Mouse (Mus musculus) kidney, adult 2 months (tissue): ENCODE results near the gene Tbxa2r. TPM values are rescaled to one million over a fixed set of nuclear protein-coding genes. Genes with fewer than 3 reads are reported as not detected.
A peak's percentile ranks its signal among the peaks of the same experiment; 100 is the strongest.

Experiments used
- DNase-seq: peaks from one replicate; pipeline ENCODE4 v3.0.0; 2021
- H3K27ac ChIP-seq: fragments of 200-500 bp; 2 replicates; pipeline ENCODE4 v1.5.1; 2012; ENCODE audit warnings: low read depth, low read length, control low read depth, inconsistent platforms; ENCODE audit not compliant: insufficient read depth
- H3K27me3 ChIP-seq: fragments of 200-500 bp; replicated peaks from 2 replicates; pipeline ENCODE4 v1.6.1; 2012; ENCODE audit warnings: mild to moderate bottlenecking, moderate library complexity, low read length, inconsistent platforms; ENCODE audit not compliant: control insufficient read depth, insufficient read depth
- H3K36me3 ChIP-seq: fragments of 200-500 bp; 2 replicates; pipeline ENCODE4 v1.6.1; 2012; ENCODE audit warnings: mild to moderate bottlenecking, moderate library complexity, low read length, inconsistent platforms; ENCODE audit not compliant: control insufficient read depth, insufficient read depth
- H3K4me1 ChIP-seq: fragments of 200-500 bp; 2 replicates; pipeline ENCODE4 v1.6.1; 2011; ENCODE audit warnings: low read length; ENCODE audit not compliant: control insufficient read depth, insufficient read depth
- H3K4me3 ChIP-seq: fragments of 200-500 bp; 2 replicates; pipeline ENCODE4 v1.5.1; 2011; ENCODE audit warnings: mild to moderate bottlenecking, low read depth, low read length, control low read depth; ENCODE audit not compliant: insufficient read depth
- CTCF ChIP-seq: fragments of 200-500 bp; conservative IDR thresholded peaks from 2 replicates; pipeline ENCODE4 v1.5.1; 2011; ENCODE audit warnings: low read depth, mild to moderate bottlenecking, control low read depth, low read length, moderate library complexity, mixed read lengths; ENCODE audit not compliant: insufficient read depth, insufficient read length
- POLR2A ChIP-seq: fragments of 200-500 bp; IDR thresholded peaks from one replicate; pipeline ENCODE4 v1.6.1; 2011; ENCODE audit warnings: low read depth, low read length, control low read depth
- WGBS: fragments of 180-500 bp; shearing (Covaris S2); methylation state at CpG from one replicate; pipeline ENCODE4 v1.1.7; 2018; 5-methylcytosine and 5-hydroxymethylcytosine counted together
- polyA plus RNA-seq: library from polyadenylated mRNA; depleted of rRNA; stranded (reverse); fragments of >200 nt; gene quantifications from 2 replicates; pipeline ENCODE4 v1.2.3, GENCODE M21; 2012; rRNA removed

The Tbxa2r gene
- 16.6 and 21.7 TPM in 2 replicates for polyA plus RNA-seq

DNA sequence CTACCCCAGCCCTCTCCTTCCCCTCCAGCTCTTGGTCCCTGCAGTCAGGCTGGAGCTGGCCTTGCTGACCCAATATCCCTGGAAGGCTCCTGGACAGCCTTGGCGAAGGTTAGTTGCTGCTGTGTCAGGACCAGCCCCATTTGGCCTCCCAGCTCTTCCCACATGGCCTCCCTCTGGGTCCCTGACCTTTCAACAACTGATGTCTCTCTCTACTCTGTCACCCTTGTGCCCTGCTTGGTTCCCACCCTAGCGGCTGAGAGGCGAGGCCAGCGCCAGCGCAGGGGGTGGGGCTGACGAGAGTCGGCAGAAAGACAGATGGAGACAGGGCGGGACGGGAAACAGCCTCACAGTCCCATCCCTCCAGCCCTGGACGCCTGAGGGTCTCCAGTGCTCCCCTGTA is at the start of gene Tbxa2r:
Tbxa2r (plus strand) TSS at position 346 of the 400 bp plus-strand sequence.
- Histone ChIP-seq H3K27me3 (no peaks in the 10 kb centered on the region), H3K4me1 (no peaks in the 10 kb centered on the region), H3K36me3 (no peaks in the 10 kb centered on the region; the same call in 1 of the 2 replicates), H3K27ac (peak within 1 kb of the TSS; percentile 61), H3K4me3 (peak within 1 kb of the TSS; percentile 39)
- DNase-seq: peak; percentile 84
- WGBS: 29% methylated on average over 10 of the region's 10 CpGs
- TF ChIP-seq POLR2A: peak; percentile 42
- no peak for TF ChIP-seq CTCF

DNA sequence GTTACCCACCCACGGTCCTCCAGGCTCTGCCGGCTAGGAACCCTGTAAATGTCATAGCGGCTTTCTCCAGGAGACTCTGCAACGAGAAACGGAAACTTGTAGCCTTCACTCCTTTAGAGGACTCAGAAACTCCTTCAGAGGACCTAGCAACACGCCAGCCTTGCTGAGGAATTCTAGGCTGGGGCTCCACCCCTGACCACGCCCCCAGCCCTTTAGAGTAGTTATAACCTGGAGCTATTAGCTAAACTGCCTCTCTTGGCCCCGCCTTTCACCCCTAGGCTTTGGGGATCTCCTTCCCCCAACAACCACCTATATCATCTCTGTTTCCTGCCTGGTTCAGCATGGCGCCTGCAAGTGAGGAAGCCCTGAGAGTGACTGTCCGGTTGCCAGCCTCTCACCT is 49.0 kb upstream of the Tbxa2r start:
- no peak for TF ChIP-seq CTCF
- no peak for TF ChIP-seq POLR2A
- Histone ChIP-seq H3K27me3 (no peaks in the 10 kb centered on the region), H3K4me1 (no peaks in the 10 kb centered on the region), H3K36me3 (no peaks in the 10 kb centered on the region), H3K27ac (no peak overlapping the region), H3K4me3 (no peak overlapping the region)
- DNase-seq: no peak
- WGBS: 42% methylated on average over 10 of the region's 10 CpGs

DNA sequence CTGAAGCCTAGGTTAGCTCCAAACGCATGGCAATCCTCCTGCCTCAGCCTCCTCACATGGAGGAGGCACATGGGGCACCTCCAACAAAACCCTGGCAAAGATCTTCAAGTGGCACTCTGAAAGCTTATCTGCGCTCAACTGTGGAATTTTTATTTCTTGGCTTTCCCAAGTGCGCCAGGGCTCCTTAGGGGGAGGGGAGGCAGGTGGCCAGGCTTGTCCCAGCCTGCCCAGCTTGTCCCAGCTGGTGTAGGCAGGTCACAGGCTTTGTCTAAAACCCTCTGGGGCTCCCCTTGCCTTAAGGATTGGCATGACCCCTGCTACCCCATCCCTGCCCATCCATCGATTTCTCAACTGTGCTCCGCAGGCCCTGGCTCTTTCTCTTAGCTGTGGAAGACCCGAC is 44.3 kb upstream of the Tbxa2r start:
- H3K27ac ChIP-seq: peak overlapping the region; percentile 66
- TF ChIP-seq CTCF: no peak
- no peak for TF ChIP-seq POLR2A
- 64% methylated on average over 6 of the region's 6 CpGs for WGBS
- H3K27me3 ChIP-seq: no peaks in the 10 kb centered on the region
- no peaks in the 10 kb centered on the region for H3K36me3 ChIP-seq
- H3K4me3 ChIP-seq: no peak overlapping the region
- peaks cover 12% of the 10 kb centered on the region for H3K4me1 ChIP-seq
- peak; percentile 59 for DNase-seq

DNA sequence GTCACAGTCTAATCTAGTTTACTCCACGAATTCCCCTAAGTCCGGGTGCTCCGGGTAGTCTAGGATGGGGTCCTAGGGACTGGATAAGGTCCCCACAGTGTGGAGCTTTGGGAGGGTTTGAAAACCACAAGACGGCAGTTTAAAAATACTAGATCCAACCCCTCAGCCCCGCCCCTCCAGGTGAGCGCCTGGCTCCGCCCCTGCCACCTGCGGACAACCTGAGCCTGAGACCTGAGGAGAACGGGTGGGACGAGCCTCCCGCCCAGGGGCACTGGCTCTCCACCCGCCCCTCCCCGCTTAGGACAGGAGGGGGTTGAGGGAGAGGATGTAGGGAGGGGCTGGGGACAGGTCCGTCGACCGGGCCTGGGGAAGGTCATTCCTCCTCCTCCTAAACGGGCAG is 43.8 kb upstream of the Tbxa2r start:
- TF ChIP-seq CTCF: no peak
- TF ChIP-seq POLR2A: no peak

DNA sequence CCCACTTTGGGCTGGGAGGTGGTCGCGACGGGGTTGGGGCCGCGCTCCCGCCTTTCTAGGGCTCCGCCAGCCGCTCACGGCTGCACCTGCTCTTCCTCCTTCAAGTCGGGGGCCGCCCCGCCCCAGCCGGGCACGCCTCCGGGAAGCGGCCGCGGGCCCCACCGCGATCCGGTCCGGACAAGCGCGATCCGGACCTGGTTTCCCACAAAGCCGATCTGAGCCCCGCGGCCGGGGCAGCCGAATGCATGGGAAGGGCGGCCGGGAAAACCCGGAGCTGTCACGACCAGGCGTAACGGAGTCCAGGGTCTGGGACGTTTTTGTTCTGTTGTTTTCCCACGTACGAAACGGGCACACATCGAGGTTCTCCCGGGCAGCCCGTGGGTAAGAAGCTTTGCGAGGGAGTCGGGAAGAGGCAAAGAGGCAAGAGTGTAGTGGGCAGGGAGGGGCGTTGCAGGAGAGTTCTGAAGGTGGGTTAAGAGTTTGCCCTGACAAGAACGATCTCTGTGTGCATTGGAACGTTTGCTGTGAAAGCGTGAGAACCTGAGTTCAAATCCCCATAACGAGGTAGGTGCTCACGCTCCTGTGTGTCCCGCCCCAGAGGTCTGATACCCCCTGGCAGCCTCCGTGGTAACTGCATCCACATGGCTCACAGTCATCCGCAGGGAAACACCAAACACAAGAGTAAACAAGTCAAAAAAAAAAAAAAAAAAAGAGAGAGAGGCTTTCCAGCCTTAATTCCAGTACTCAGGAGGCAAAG is 42.7 kb upstream of the Tbxa2r start:
- Histone ChIP-seq H3K4me1 (peaks cover 12% of the 10 kb centered on the region), H3K27me3 (no peaks in the 10 kb centered on the region), H3K27ac (peak overlapping the region; percentile 81), H3K36me3 (no peaks in the 10 kb centered on the region), H3K4me3 (peak overlapping the region; percentile 55)
- TF ChIP-seq CTCF: no peak
- TF ChIP-seq POLR2A: no peak
- DNase-seq: peak; percentile 94
- 2% methylated on average over 54 of the region's 54 CpGs for whole genome bisulfite sequencing

More for the DNA sequence above, 43.8 kb upstream of the Tbxa2r start:
- Histone ChIP-seq H3K4me3 (peak overlapping the region; percentile 55), H3K4me1 (peaks cover 12% of the 10 kb centered on the region), H3K27ac (peak overlapping the region; percentile 81), H3K36me3 (no peaks in the 10 kb centered on the region), H3K27me3 (no peaks in the 10 kb centered on the region)
- DNase-seq: peak; percentile 78
- 13% methylated on average over 17 of the region's 17 CpGs for WGBS

DNA sequence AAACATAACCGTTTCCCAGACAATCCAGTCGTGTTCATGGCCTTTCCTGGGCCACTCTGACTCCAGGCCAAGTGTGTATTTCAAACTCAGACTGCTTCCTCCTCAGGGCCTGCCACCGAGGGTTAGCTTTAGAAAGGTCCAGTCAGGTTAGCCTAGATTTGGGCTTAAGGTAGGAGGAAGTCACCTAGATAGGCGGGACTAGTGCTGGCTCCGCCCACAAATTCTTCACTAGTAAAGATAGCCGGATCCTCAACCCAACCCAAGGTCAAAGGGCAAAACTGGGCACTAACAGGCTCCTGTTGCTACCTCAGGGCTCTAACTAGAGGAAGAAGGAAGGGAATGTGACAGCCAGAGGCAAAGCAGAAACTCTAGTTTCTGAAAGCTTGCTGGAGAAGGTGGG is 41.9 kb upstream of the Tbxa2r start:
- no peaks in the 10 kb centered on the region for H3K36me3 ChIP-seq
- peaks cover 12% of the 10 kb centered on the region for H3K4me1 ChIP-seq
- 19% methylated on average over 6 of the region's 6 CpGs for WGBS
- peak overlapping the region; percentile 49 for H3K27ac ChIP-seq
- peak; percentile 81 for DNase-seq
- H3K4me3 ChIP-seq: no peak overlapping the region
- no peaks in the 10 kb centered on the region for H3K27me3 ChIP-seq
- TF ChIP-seq CTCF (no peak), POLR2A (no peak)

DNA sequence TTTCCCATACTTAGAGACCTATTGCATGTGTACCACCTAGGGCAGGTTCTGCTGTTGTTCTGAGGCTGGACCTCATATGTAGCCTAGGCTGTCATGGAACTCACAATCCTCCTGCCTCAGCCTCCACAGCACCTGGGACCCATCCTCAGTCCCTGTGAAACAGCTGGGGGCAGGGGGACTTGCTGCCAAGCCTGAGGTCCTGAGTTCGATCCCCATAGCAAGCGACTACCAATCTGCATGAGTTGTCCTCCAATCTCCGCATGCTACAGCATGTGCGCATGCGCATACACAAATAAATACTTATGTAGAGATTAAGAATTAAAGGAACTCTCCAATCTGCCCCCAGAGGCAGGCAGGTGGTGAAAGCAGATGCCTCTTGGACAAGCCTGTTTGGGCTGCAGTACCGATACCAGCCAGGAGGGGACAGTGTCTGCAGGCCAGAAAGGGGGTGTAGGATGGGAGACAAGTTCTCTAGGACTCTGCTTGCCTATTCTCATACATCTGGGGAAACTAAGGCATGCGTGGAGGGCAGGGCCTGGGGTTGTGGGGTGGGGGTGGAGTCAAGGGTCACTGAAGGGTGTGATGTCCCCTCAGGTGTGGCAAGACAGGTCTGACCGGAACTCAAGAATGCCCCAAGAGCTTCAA is 40.9 kb upstream of the Tbxa2r start:
- DNase-seq: peak; percentile 53
- 62% methylated on average over 8 of the region's 8 CpGs for WGBS
- TF ChIP-seq CTCF (peak; percentile 72), POLR2A (no peak)
- Histone ChIP-seq H3K36me3 (no peaks in the 10 kb centered on the region), H3K27ac (no peak overlapping the region), H3K4me3 (no peak overlapping the region), H3K27me3 (no peaks in the 10 kb centered on the region), H3K4me1 (peaks cover 12% of the 10 kb centered on the region)
